Mouse (Mus musculus): Measurements from ENCODE around the gene Zfp318. TPM values are rescaled to one million over a fixed set of nuclear protein-coding genes. Genes with fewer than 3 reads are reported as not detected.

Zfp318 gene
- polyA plus RNA-seq, 1 experiment, result not detected

- Histone ChIP-seq H3K4me3 (ENCODE audit: insufficient read depth, low read depth, low read length) (no peak overlapping the region), H3K27ac (ENCODE audit: insufficient read depth, low read depth, low read length) (no peak overlapping the region), H3K4me1 (ENCODE audit: control insufficient read depth, insufficient read depth, low read length) (no peaks in the 10 kb centered on the region)
- WGBS, result 43% methylated on average over 2 of the region's 2 CpGs
- TF ChIP-seq CTCF (IDR thresholded peaks at IDR 0.05; ENCODE audit: insufficient read depth, low read depth, low read length) (no peak), POLR2A (IDR thresholded peaks at IDR 0.05; ENCODE audit: insufficient read depth, low read depth, low read length) (no peak)
Observed at GRCm38 (mm10) chr17:46393012-46393411, 9.5 kb downstream of the Zfp318 start.

GRCm38 (mm10) chr17:46394631-46395030, 11.1 kb downstream of the Zfp318 start:
- WGBS, result 30% methylated on average over 1 of the region's 1 CpGs
- TF ChIP-seq POLR2A (IDR thresholded peaks at IDR 0.05; ENCODE audit: insufficient read depth, low read depth, low read length) (no peak), CTCF (IDR thresholded peaks at IDR 0.05; ENCODE audit: insufficient read depth, low read depth, low read length) (no peak)
- Histone ChIP-seq H3K27ac (ENCODE audit: insufficient read depth, low read depth, low read length) (no peak overlapping the region), H3K4me3 (ENCODE audit: insufficient read depth, low read depth, low read length) (no peak overlapping the region), H3K4me1 (ENCODE audit: control insufficient read depth, insufficient read depth, low read length) (no peaks in the 10 kb centered on the region)

- Histone ChIP-seq H3K4me3 (ENCODE audit: insufficient read depth, low read depth, low read length) (no peak overlapping the region), H3K27ac (ENCODE audit: insufficient read depth, low read depth, low read length) (no peak overlapping the region), H3K4me1 (ENCODE audit: control insufficient read depth, insufficient read depth, low read length) (no peaks in the 10 kb centered on the region)
- TF ChIP-seq POLR2A (IDR thresholded peaks at IDR 0.05; ENCODE audit: insufficient read depth, low read depth, low read length), result no peak
- TF ChIP-seq CTCF (IDR thresholded peaks at IDR 0.05; ENCODE audit: insufficient read depth, low read depth, low read length), result no peak
- WGBS, result 19% methylated on average over 3 of the region's 3 CpGs
Observed at GRCm38 (mm10) chr17:46408478-46408877, 24.9 kb downstream of the Zfp318 start.

GRCm38 (mm10) chr17:46418628-46419027, 35.1 kb downstream of the Zfp318 start:
- Histone ChIP-seq H3K27ac (ENCODE audit: insufficient read depth, low read depth, low read length) (no peak overlapping the region), H3K4me1 (ENCODE audit: control insufficient read depth, insufficient read depth, low read length) (no peaks in the 10 kb centered on the region), H3K4me3 (ENCODE audit: insufficient read depth, low read depth, low read length) (no peak overlapping the region)
- TF ChIP-seq POLR2A (IDR thresholded peaks at IDR 0.05; ENCODE audit: insufficient read depth, low read depth, low read length), result no peak
- no peak for TF ChIP-seq CTCF (IDR thresholded peaks at IDR 0.05; ENCODE audit: insufficient read depth, low read depth, low read length)
- 39% methylated on average over 5 of the region's 5 CpGs for WGBS

- Histone ChIP-seq H3K4me3 (ENCODE audit: insufficient read depth, low read depth, low read length) (no peak overlapping the region), H3K4me1 (ENCODE audit: control insufficient read depth, insufficient read depth, low read length) (no peaks in the 10 kb centered on the region), H3K27ac (ENCODE audit: insufficient read depth, low read depth, low read length) (no peak overlapping the region)
- TF ChIP-seq POLR2A (IDR thresholded peaks at IDR 0.05; ENCODE audit: insufficient read depth, low read depth, low read length) (no peak), CTCF (IDR thresholded peaks at IDR 0.05; ENCODE audit: insufficient read depth, low read depth, low read length) (no peak)
Observed at GRCm38 (mm10) chr17:46419717-46420116, 36.2 kb downstream of the Zfp318 start.

- H3K27ac ChIP-seq (ENCODE audit: insufficient read depth, low read depth, low read length), result no peak overlapping the region
- no peak overlapping the region for H3K4me3 ChIP-seq (ENCODE audit: insufficient read depth, low read depth, low read length)
- TF ChIP-seq POLR2A (IDR thresholded peaks at IDR 0.05; ENCODE audit: insufficient read depth, low read depth, low read length) (no peak), CTCF (IDR thresholded peaks at IDR 0.05; ENCODE audit: insufficient read depth, low read depth, low read length) (no peak)
- 0 out of 2 replicates have a peak, but pooled peaks cover 3% of the 10 kb centered on the region for H3K4me1 ChIP-seq (ENCODE audit: control insufficient read depth, insufficient read depth, low read length)
Observed at GRCm38 (mm10) chr17:46426496-46426895, 43.0 kb downstream of the Zfp318 start.

- Histone ChIP-seq H3K27ac (ENCODE audit: insufficient read depth, low read depth, low read length) (no peak within 1 kb of the TSS), H3K4me3 (ENCODE audit: insufficient read depth, low read depth, low read length) (no peak within 1 kb of the TSS), H3K4me1 (ENCODE audit: control insufficient read depth, insufficient read depth, low read length) (0 out of 2 replicates have a peak, but pooled peaks cover 5% of the 10 kb centered on the region)
- TF ChIP-seq CTCF (IDR thresholded peaks at IDR 0.05; ENCODE audit: insufficient read depth, low read depth, low read length) (no peak), POLR2A (IDR thresholded peaks at IDR 0.05; ENCODE audit: insufficient read depth, low read depth, low read length) (no peak)
- 17% methylated on average over 18 of the region's 18 CpGs for WGBS
Observed at GRCm38 (mm10) chr17:46428761-46429414, 45.4 kb downstream of the Zfp318 start, which contains the start of gene Crip3. TSS of gene Crip3 (plus strand) at chr17:46428926.

GRCm38 (mm10) chr17:46433627-46434026, 50.1 kb downstream of the Zfp318 start:
- Histone ChIP-seq H3K4me1 (ENCODE audit: control insufficient read depth, insufficient read depth, low read length) (peaks cover 11% of the 10 kb centered on the region; the same call in 1 of the 2 replicates), H3K4me3 (ENCODE audit: insufficient read depth, low read depth, low read length) (no peak overlapping the region), H3K27ac (ENCODE audit: insufficient read depth, low read depth, low read length) (no peak overlapping the region)
- WGBS, result 4% methylated on average over 17 of the region's 17 CpGs
- TF ChIP-seq CTCF (IDR thresholded peaks at IDR 0.05; ENCODE audit: insufficient read depth, low read depth, low read length) (no peak), POLR2A (IDR thresholded peaks at IDR 0.05; ENCODE audit: insufficient read depth, low read depth, low read length) (no peak)

GRCm38 (mm10) chr17:46436672-46437366, 53.3 kb downstream of the Zfp318 start:
- no peak for TF ChIP-seq POLR2A (IDR thresholded peaks at IDR 0.05; ENCODE audit: insufficient read depth, low read depth, low read length)
- TF ChIP-seq CTCF (IDR thresholded peaks at IDR 0.05; ENCODE audit: insufficient read depth, low read depth, low read length), result peak; percentile 22; the same call in 1 of the 2 replicates
- Histone ChIP-seq H3K4me3 (ENCODE audit: insufficient read depth, low read depth, low read length) (no peak overlapping the region), H3K4me1 (ENCODE audit: control insufficient read depth, insufficient read depth, low read length) (peaks cover 8% of the 10 kb centered on the region; the same call in 1 of the 2 replicates), H3K27ac (ENCODE audit: insufficient read depth, low read depth, low read length) (no peak overlapping the region)
- WGBS, result 31% methylated on average over 23 of the region's 23 CpGs
